ENCODE assay signal across 24 mouse cellular contexts in genomic region chr9:46243584-46243983, GRCm38 (mm10). TPM values are rescaled to one million over a fixed set of nuclear protein-coding genes. Genes with fewer than 3 reads are reported as not detected.
DNase-seq lines count a peak whose midpoint lies in the region; ATAC-seq and TF ChIP-seq lines count a peak whose summit lies in the region.
"Had no signal": no experiment of that assay in that cellular context is flagged by ENCODE, and none has a peak within 500 bp of the region (broad histone marks: within the 10 kb centered on the region; RNA-seq: fewer than 3 reads in every experiment).

No protein-coding gene starts in this region.

- no peak overlapping the region for H3K4me3 ChIP-seq in heart, embryonic 13.5 days
- H3K4me3 ChIP-seq in heart, postnatal 0 days (ENCODE audit: low read depth, low read length), result no peak overlapping the region
- H3K4me3 ChIP-seq: embryonic facial prominence, embryonic 13.5 days; forebrain, embryonic 12.5 days; hindbrain, embryonic 10.5 days had no signal

- no peak for TF ChIP-seq EP300 in heart, postnatal 0 days (IDR thresholded peaks at IDR 0.05; ENCODE audit: low read depth)

- H3K27me3 ChIP-seq in heart, embryonic 13.5 days (replicated peaks), result 0 out of 2 replicates have a peak, but pooled peaks cover 3% of the 10 kb centered on the region
- H3K27me3 ChIP-seq in heart, postnatal 0 days (ENCODE audit: control insufficient read depth, insufficient read depth, low read length), result 0 out of 2 replicates have a peak, but pooled peaks cover 6% of the 10 kb centered on the region
- H3K27me3 ChIP-seq: embryonic facial prominence, embryonic 13.5 days had no signal

- ATAC-seq in heart, embryonic 13.5 days (ENCODE audit: extremely low read depth, insufficient number of reproducible peaks, low FRiP score, low TSS enrichment), result no peak
- peak; percentile 36; the same call in 1 of the 2 replicates for ATAC-seq in heart, postnatal 0 days (ENCODE audit: insufficient read depth, low read depth)
- ATAC-seq: forebrain, embryonic 16.5 days; Patski had no signal

- WGBS in heart, embryonic 13.5 days, result 25% methylated on average over 8 of the region's 8 CpGs
- 22% methylated on average over 8 of the region's 8 CpGs for WGBS in heart, postnatal 0 days

- 0 out of 2 replicates have a peak overlapping the region, but pooled peaks have one; percentile 15 for H3K27ac ChIP-seq in heart, embryonic 13.5 days (replicated peaks)
- H3K27ac ChIP-seq in heart, postnatal 0 days (ENCODE audit: low read depth), result no peak overlapping the region
- H3K27ac ChIP-seq: embryonic facial prominence, embryonic 13.5 days; forebrain, embryonic 12.5 days; hindbrain, embryonic 10.5 days; hindbrain, embryonic 14.5 days had no signal

- H3K9ac ChIP-seq in heart, embryonic 13.5 days, result peak overlapping the region; percentile 40; the same call in 1 of the 2 replicates
- H3K9ac ChIP-seq in heart, postnatal 0 days (replicated peaks; ENCODE audit: low read depth, low read length), result no peak overlapping the region
- H3K9ac ChIP-seq: embryonic facial prominence, embryonic 13.5 days; forebrain, embryonic 12.5 days; hindbrain, embryonic 14.5 days had no signal

- H3K4me1 ChIP-seq in heart, embryonic 13.5 days, result peaks cover 13% of the 10 kb centered on the region
- peaks cover 7% of the 10 kb centered on the region; the same call in 1 of the 2 replicates for H3K4me1 ChIP-seq in heart, postnatal 0 days (ENCODE audit: control insufficient read depth, insufficient read depth)
- H3K4me1 ChIP-seq: embryonic facial prominence, embryonic 13.5 days; forebrain, embryonic 12.5 days had no signal

- DNase-seq in heart, postnatal 36 days, result no peak
- DNase-seq in heart, postnatal 0 days (ENCODE audit: low spot score), result peak; percentile 14
- DNase-seq in heart, adult 18-20 months, result no peak
- DNase-seq in ovary, postnatal 36 days (ENCODE audit: low spot score), result peak; percentile 52
- DNase-seq in ovary, postnatal 14 days (ENCODE audit: low spot score), result no peak
- DNase-seq in thymus, postnatal 14 days, result no peak
- DNase-seq: adrenal gland, adult 2 months; adrenal gland, postnatal 25 days; cerebellum, adult 18-20 months; cerebellum, adult 9-11 months; cerebellum, postnatal 36 days; gastrocnemius, postnatal 10 days; kidney, adult 18-20 months had no signal

- no peaks in the 10 kb centered on the region for H3K9me3 ChIP-seq in heart, embryonic 13.5 days
- H3K9me3 ChIP-seq in heart, postnatal 0 days (replicated peaks; ENCODE audit: control insufficient read depth, low read length), result no peaks in the 10 kb centered on the region
- H3K9me3 ChIP-seq: embryonic facial prominence, embryonic 13.5 days; forebrain, embryonic 12.5 days; hindbrain, embryonic 10.5 days had no signal

- intact Hi-C loops in heart, postnatal 36 days (cut with DNase I), result no loop called here

- H3K36me3 ChIP-seq in heart, embryonic 13.5 days, result no peaks in the 10 kb centered on the region
- H3K36me3 ChIP-seq in heart, postnatal 0 days (replicated peaks; ENCODE audit: control insufficient read depth, insufficient read depth, low read length), result no peaks in the 10 kb centered on the region
- H3K36me3 ChIP-seq: embryonic facial prominence, embryonic 13.5 days; forebrain, embryonic 12.5 days; hindbrain, embryonic 10.5 days had no signal

- TF ChIP-seq CTCF in heart, postnatal 0 days (IDR thresholded peaks at IDR 0.05; ENCODE audit: low read depth), result no peak

- H3K4me2 ChIP-seq in heart, embryonic 13.5 days, result peak overlapping the region; percentile 28; the same call in 1 of the 2 replicates
- H3K4me2 ChIP-seq in heart, postnatal 0 days (ENCODE audit: low read depth, low read length), result no peak overlapping the region
- H3K4me2 ChIP-seq: embryonic facial prominence, embryonic 13.5 days; forebrain, embryonic 12.5 days; hindbrain, embryonic 14.5 days had no signal

RNA-seq across cellular contexts. Expression of gene Apoa4, which starts 3.1 kb away (rescaled TPM):
- polyA plus RNA-seq in heart, embryonic 13.5 days (2015; fragmentation: Nextera tagmentation; extraction: Ambion mirVana), result not detected in 2 replicates
- not detected for total RNA-seq in heart, postnatal 36 days (2021)
- 0.89 and 6.6 TPM in 2 replicates for total RNA-seq in heart, postnatal 0 days (2014; rRNA removed; ENCODE audit: low replicate concordance)
- polyA plus RNA-seq in heart, postnatal 0 days (2015; fragmentation: Nextera tagmentation; extraction: Ambion mirVana), result not detected in 2 replicates
- not detected for total RNA-seq in heart, adult 18-20 months (2021)
- total RNA-seq: adrenal gland, postnatal 25 days; CH12.LX; gastrocnemius, postnatal 10 days; heart, adult 8-10 months had no signal
- polyA plus RNA-seq: embryonic facial prominence, embryonic 13.5 days; forebrain, embryonic 12.5 days; forebrain, embryonic 16.5 days; hindbrain, embryonic 10.5 days; hindbrain, embryonic 14.5 days; Patski had no signal

RNA-seq across cellular contexts. Expression of gene Apoc3, which starts 8.1 kb away (rescaled TPM):
- polyA plus RNA-seq in heart, embryonic 13.5 days (2015; fragmentation: Nextera tagmentation; extraction: Ambion mirVana), result not detected in 2 replicates
- not detected for total RNA-seq in heart, postnatal 36 days (2021)
- total RNA-seq in heart, postnatal 0 days (2014; rRNA removed; ENCODE audit: low replicate concordance), result not detected in 2 replicates
- polyA plus RNA-seq in heart, postnatal 0 days (2015; fragmentation: Nextera tagmentation; extraction: Ambion mirVana), result not detected in 2 replicates
- 1 to 10 TPM in 1 of 2 experiments, not detected in 1; 1.2 TPM for total RNA-seq in heart, adult 18-20 months (2021)
- total RNA-seq: CH12.LX; gastrocnemius, postnatal 10 days; gastrocnemius, postnatal 4 days; heart, adult 8-10 months had no signal
- polyA plus RNA-seq: embryonic facial prominence, embryonic 13.5 days; forebrain, embryonic 12.5 days; forebrain, embryonic 16.5 days; hindbrain, embryonic 10.5 days; hindbrain, embryonic 14.5 days; Patski had no signal

RNA-seq across cellular contexts. Expression of gene Apoa1, which starts 15.2 kb away (rescaled TPM):
- polyA plus RNA-seq in heart, embryonic 13.5 days (2015; fragmentation: Nextera tagmentation; extraction: Ambion mirVana), result 11.2 and 68.6 TPM in 2 replicates
- not detected for total RNA-seq in heart, postnatal 36 days (2021)
- 0.62 TPM in 1 of 2 replicates, not detected in the other for total RNA-seq in heart, postnatal 0 days (2014; rRNA removed; ENCODE audit: low replicate concordance)
- polyA plus RNA-seq in heart, postnatal 0 days (2015; fragmentation: Nextera tagmentation; extraction: Ambion mirVana), result 1.0 and 1.8 TPM in 2 replicates
- total RNA-seq in heart, adult 18-20 months (2021), result not detected
- total RNA-seq: CH12.LX; heart, adult 8-10 months had no signal
- polyA plus RNA-seq: Patski had no signal

RNA-seq across cellular contexts. Expression of gene Apoa5, which starts 24.8 kb away (rescaled TPM):
- polyA plus RNA-seq in heart, embryonic 13.5 days (2015; fragmentation: Nextera tagmentation; extraction: Ambion mirVana), result not detected in 2 replicates
- not detected for total RNA-seq in heart, postnatal 36 days (2021)
- 0.23 and 0.80 TPM in 2 replicates for total RNA-seq in heart, postnatal 0 days (2014; rRNA removed; ENCODE audit: low replicate concordance)
- polyA plus RNA-seq in heart, postnatal 0 days (2015; fragmentation: Nextera tagmentation; extraction: Ambion mirVana), result 0.14 TPM in 1 of 2 replicates, not detected in the other
- not detected for total RNA-seq in heart, adult 18-20 months (2021)
- total RNA-seq: adrenal gland, postnatal 25 days; gastrocnemius, postnatal 10 days; heart, adult 8-10 months had no signal
- polyA plus RNA-seq: embryonic facial prominence, embryonic 13.5 days; forebrain, embryonic 12.5 days; forebrain, embryonic 16.5 days; frontal cortex, adult 2 months; hindbrain, embryonic 14.5 days; Patski had no signal

RNA-seq across cellular contexts. Expression of gene Zpr1, which starts 29.3 kb away (rescaled TPM):
- polyA plus RNA-seq in heart, embryonic 13.5 days (2015; fragmentation: Nextera tagmentation; extraction: Ambion mirVana), result 33.4 and 36.2 TPM in 2 replicates
- total RNA-seq in heart, postnatal 36 days (2021), result 10 to 100 TPM; 19.5 to 24.6 TPM
- 19.3 and 22.2 TPM in 2 replicates for total RNA-seq in heart, postnatal 0 days (2014; rRNA removed; ENCODE audit: low replicate concordance)
- polyA plus RNA-seq in heart, postnatal 0 days (2015; fragmentation: Nextera tagmentation; extraction: Ambion mirVana), result 23.6 and 25.6 TPM in 2 replicates
- total RNA-seq in heart, adult 18-20 months (2021), result 10 to 100 TPM; 24.2 to 25.8 TPM

Comparison
In these comparisons a context has a peak if more than half of its experiments do, and no peak if none do; other contexts are left out.
1. DNase-seq: peak in heart, postnatal 0 days (single experiment) and ovary, postnatal 36 days (single experiment); none in heart, postnatal 36 days (0 of 2), heart, adult 18-20 months (0 of 2), ovary, postnatal 14 days (single experiment) and thymus, postnatal 14 days (single experiment).